Mouse (Mus musculus): ENCODE results near the gene Cilp2.

DNA sequence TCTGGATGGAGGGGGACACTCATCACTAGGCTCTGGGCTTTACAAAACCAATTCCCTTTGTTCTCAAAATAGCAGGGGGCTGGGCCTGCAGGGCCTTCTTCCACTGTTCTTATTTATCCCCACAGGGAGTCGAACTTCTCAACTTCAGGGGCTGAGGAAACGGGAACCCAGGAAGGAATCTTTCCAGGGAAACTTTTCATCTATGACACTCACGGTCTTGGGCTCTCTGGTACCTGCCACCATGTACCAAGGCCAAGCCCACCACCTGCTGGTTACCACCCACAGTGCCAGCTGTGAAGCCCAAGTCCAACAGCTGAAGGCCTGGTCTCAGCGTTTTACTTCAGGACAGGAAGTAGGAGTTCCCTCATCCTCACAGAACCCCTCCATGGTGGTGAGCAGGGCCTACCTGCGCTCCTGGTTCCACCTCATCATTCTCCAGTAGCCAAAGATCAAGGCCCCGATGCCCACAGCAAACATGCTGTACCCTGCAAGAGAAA lies 7.4 kb upstream of the Cilp2 start:
- TF ChIP-seq CTCF (IDR thresholded peaks at IDR 0.05; ENCODE audit: extremely low read depth, insufficient read length, insufficient replicate concordance, low read depth, low read length) (no peak), POLR2A (IDR thresholded peaks at IDR 0.05; ENCODE audit: low read depth, low read length) (no peak)
